Mouse (Mus musculus): ENCODE measurements around the gene Abhd2. TPM values are rescaled to one million over a fixed set of nuclear protein-coding genes. Genes with fewer than 3 reads are reported as not detected.

Abhd2 gene
- 100 to 1,000 TPM; 112 to 114 TPM for total RNA-seq (2021)

GRCm38 (mm10) chr7:79272789-79273718 is at the start of gene Abhd2:
Gene Abhd2, plus strand, starts transcription at chr7:79273199.
- DNase-seq: peak; percentile 100
- intact Hi-C loops (cut with DNase I): no loop called here

DNA sequence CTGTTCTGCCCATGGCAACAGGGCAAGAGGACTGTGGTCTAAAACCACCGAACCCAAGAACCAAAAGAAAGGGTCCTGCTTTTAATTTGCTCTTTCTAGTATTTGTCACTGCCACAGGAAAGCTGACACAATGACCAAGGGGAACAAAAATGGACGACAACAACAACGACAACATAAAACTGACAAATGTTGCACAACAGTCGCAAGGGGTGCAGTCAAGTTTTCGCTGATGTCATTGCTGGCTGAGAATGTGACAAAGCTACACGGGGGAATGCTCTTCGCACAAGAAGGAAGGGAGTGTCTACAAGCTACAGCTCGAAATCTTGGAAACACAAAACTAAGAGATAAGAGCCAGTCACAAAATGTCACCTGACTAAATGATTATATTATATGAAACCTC is 47.5 kb upstream of the Abhd2 start:
- intact Hi-C loops (cut with DNase I): loop anchor here (5.0 kb wide), 1 partner anchor 78 kb away; the partner anchor contains the start of gene Mfge8
- DNase-seq: no peak

DNA sequence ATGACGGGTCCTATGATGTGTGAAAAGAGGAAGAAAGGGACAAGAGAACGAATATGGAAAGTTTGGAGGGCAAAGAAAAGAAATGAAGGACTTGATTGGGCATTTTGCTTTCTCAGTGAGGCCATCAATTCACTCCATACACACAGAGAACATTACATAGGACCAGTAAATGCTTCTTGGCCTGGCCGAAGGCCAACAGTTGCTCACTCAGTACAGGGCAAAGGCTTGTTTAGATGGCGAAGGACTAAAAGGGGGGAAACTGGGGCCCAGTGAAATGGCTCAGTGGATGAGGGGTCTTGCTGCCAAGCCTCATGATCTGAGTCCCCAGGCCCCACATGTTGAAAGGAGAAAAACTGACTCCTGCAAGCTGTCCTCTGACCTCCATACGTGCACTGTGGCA is 46.8 kb upstream of the Abhd2 start:
- intact Hi-C loops (cut with DNase I): loop anchor here (5.0 kb wide), 1 partner anchor 79 kb away; the partner anchor contains the start of gene Mfge8

DNA sequence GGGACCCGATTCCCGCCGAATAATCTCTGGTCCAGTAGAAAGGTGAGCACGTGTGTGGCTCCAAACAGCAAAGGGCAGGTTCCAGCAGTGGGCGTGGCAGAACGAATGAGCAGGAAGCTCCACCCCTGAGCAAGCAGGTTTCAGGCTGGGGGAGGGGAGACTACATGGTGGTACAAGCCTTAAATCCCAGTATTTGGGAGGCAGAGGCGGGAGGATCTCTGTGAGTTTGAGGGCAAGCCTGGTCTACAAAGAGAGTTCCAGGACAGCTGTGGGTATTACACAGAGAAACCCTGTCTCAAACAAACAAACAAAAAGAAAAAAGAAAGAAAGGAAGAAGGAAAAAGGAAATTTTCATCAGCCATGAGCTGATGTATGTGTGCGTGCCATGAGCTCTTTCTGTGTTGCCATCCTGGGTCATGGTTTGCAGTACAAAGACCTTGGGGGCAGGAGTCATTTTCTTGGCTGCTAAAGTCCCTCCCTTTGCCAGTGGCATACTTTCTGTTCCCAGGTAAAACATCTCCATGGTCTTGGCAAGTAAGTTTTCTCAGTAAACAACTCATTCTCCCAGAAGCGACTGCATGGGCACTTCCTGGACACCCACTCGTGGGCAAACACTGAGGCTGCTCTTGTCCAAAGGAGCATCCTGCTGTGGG is 46.0 kb upstream of the Abhd2 start:
- intact Hi-C loops (cut with DNase I): loop anchor here (5.0 kb wide), 1 partner anchor 80 kb away; the partner anchor contains the start of gene Mfge8
- no peak for DNase-seq

More for the DNA sequence above, 46.8 kb upstream of the Abhd2 start:
- DNase-seq: no peak

- peak; percentile 79 for DNase-seq
- intact Hi-C loops (cut with DNase I): loop anchor here (5.0 kb wide), 1 partner anchor 81 kb away; the partner anchor contains the start of gene Mfge8
These were observed 44.5 kb upstream of the Abhd2 start for GRCm38 (mm10) chr7:79228471-79228870.

GRCm38 (mm10) chr7:79231577-79231976 is 41.4 kb upstream of the Abhd2 start:
- DNase-seq: no peak
- intact Hi-C loops (cut with DNase I): no loop called here

GRCm38 (mm10) chr7:79232048-79232447 is 41.0 kb upstream of the Abhd2 start:
- DNase-seq: no peak
- intact Hi-C loops (cut with DNase I): no loop called here

DNA sequence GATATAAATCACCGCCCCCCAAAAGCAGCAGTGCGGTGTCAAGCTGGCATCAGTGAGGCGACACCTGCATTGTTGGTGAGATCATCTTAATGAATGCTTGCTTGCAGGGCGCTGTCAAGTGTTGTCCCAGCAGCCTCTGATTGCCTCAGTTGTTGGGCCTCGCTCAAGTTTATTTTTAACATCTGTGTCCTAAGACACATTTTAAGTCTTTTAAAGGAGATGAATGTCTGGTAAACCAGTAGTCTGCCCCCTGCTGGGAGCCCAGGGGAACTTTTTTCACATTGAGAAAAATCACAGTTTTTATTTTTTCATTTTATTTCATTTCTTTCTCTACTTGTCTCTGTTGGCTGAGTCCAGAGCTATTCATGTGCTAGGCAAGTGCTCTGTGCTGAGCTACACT is 34.3 kb upstream of the Abhd2 start:
- no peak for DNase-seq
- intact Hi-C loops (cut with DNase I): no loop called here

DNA sequence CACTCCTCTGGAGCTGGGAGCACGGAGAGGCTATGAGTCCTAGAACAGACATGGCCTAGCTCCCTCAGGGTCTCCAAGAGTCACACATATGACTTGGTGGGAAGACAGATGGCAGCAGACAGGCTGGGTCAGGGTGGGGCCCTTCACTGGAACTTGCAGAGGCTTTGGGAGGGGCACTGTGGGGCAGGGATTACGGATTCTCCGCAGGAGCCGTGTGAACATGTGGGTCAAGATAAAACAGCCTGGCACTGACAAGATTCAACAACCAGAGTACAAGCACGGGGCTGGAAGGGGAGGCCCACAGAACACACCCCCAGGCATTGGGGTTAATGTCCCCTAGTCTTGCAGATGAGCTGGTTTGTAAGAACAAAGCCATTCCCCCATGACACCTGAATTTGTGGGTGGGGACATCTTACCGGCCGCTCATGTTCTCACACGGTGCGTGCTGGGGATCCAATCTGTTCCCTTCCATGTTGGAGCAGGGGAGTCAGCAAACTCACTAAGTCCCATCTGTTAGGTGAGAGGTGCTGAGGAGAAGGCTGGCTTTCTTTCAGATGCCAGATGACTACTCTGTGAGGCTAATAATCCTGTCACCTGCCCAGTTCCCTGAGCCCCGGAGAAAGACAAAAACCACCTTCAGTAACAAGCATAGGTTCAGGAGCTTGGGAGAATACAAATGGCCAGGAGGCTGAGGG is 30.9 kb upstream of the Abhd2 start:
- intact Hi-C loops (cut with DNase I): loop anchor here (10.0 kb wide), 1 partner anchor 317 kb away; no protein-coding TSS in a partner anchor

DNA sequence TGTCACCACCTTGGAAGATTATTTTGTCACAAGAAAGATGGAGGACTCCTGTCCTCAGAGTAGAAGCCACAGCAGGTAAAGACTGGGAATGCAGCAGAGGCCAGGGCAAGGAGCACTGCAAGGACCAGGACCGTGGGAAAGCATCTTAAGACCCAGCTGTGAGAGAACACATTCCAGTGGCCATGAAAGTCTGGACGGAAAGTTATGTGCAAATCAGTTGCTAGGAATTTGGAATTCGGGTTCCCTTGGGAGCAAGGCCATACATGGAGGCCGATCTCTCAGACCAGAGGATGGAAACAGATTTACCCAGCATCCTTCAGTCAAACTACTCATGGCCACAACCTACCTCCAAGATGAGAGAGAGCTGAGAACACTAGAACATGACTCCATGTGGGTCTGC is 29.8 kb upstream of the Abhd2 start:
- intact Hi-C loops (cut with DNase I): loop anchor here (10.0 kb wide), 1 partner anchor 318 kb away; no protein-coding TSS in a partner anchor
- no peak for DNase-seq

More for the DNA sequence above, 30.9 kb upstream of the Abhd2 start:
- peak; percentile 33 for DNase-seq

GRCm38 (mm10) chr7:79246039-79246670 is 26.8 kb upstream of the Abhd2 start:
- DNase-seq: peak; percentile 74
- intact Hi-C loops (cut with DNase I): loop anchor here (5.0 to 10.0 kb wide), 2 partner anchors 101 to 321 kb away; no protein-coding TSS in a partner anchor

DNA sequence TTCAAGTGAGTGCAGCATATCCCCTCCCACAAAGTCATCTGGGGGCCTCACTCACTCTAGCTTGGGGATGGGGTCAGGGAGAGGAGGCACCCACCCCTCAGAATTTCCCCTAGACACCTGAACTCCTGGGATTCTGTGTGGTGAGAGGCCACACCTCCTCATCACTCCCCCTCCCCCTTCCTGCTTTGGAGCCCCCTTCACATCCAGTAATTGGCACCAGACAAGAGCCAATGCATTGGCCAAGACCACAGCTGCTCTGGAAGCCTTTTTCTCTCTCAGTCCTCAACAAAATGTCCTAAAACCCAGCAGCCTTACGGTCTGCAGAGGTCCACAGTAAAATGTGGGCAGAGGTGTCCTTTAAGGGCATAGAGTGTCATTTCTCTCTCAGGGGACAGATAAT is 25.6 kb upstream of the Abhd2 start:
- intact Hi-C loops (cut with DNase I): loop anchor here (5.0 to 10.0 kb wide), 2 partner anchors 100 to 323 kb away; no protein-coding TSS in a partner anchor
- DNase-seq: peak; percentile 66

- intact Hi-C loops (cut with DNase I): loop anchor here (5.0 to 10.0 kb wide), 2 partner anchors 99 to 323 kb away; no protein-coding TSS in a partner anchor
- peak; percentile 71 for DNase-seq
These were observed 25.1 kb upstream of the Abhd2 start for GRCm38 (mm10) chr7:79247881-79248389.

GRCm38 (mm10) chr7:79249581-79249980 is 23.4 kb upstream of the Abhd2 start:
- DNase-seq: no peak
- intact Hi-C loops (cut with DNase I): loop anchor here (5.0 to 10.0 kb wide), 2 partner anchors 98 to 325 kb away; no protein-coding TSS in a partner anchor

GRCm38 (mm10) chr7:79254248-79254888 is 18.6 kb upstream of the Abhd2 start:
- intact Hi-C loops (cut with DNase I): no loop called here
- DNase-seq: no peak

DNA sequence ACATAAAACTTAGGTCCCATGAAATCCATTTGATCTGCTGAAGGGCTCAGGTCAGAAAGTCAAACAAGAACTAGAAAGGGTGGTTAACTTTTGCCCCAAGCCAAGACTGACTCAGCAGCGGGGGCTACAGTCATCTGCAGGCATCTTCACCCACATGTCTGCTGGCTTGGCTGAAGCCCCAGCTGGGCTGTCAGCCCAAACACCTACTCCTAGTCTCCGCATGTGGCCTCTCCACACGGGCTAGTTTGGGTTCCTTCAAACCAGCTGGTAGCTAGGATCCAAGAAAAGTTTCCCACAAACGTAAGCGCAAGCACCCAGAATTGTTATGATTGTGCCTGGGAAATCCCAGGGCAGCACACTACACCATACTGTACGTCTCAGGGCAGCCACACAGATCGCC is 17.6 kb upstream of the Abhd2 start:
- DNase-seq: no peak
- intact Hi-C loops (cut with DNase I): no loop called here

DNA sequence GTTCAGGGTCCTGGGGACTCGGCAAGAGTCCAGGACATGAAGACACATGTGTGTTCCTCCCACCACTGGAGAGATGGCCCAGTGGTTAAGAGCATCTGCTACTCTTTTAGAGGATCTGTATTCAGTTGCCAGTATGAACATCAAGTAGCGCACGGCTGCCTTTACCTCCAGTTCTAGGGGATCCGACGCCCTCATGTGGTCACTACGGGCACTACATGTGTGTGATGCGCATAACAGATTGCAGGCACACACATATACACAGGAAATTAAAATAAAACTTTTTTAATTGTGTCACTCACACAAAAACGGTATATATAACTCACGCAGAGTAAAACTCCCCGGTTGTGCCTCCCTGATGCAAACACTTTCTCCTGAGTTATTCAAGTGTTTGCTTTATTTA is 17.2 kb upstream of the Abhd2 start:
- DNase-seq: no peak
- intact Hi-C loops (cut with DNase I): no loop called here

GRCm38 (mm10) chr7:79256716-79257115 is 16.3 kb upstream of the Abhd2 start:
- intact Hi-C loops (cut with DNase I): no loop called here
- no peak for DNase-seq

DNA sequence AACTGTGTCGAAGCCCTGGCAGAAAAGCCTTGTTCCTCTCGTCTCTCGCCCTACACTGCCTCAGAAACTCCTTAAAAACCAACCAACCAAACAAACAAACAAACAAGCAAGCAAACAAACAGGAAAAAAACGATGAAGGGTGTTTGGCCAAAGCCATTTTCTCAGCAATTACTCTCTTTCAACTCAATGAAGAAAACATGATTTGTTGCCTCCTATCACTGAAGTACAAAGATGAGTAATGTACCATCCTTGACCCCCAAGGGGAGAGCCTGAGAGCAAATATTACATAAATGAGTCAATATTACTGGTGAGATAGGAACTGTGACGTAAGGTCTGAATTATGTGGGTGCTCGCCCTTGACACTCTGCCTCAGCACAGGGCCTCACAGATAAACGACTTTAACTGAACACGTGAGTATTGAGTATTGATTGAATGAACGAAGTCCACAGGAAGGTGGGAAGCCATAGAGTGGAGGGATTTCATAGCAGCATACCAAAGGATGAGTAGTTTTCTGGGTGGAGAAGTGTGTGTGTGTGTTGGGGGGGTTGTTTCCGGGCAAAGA is 13.9 kb upstream of the Abhd2 start:
- intact Hi-C loops (cut with DNase I): no loop called here

More for the DNA sequence above, 13.9 kb upstream of the Abhd2 start:
- DNase-seq: no peak

Data from left cerebral cortex, postnatal 4 days (tissue).